Mouse (Mus musculus) hindbrain, embryonic 12.5 days (tissue): Measurements from ENCODE around the gene Rhoh. TPM values are rescaled to one million over a fixed set of nuclear protein-coding genes. Genes with fewer than 3 reads are reported as not detected.

Experiments used
- polyA plus RNA-seq: library from polyadenylated mRNA; unstranded; fragments of >200 nt; fragmentation: Nextera tagmentation; extraction: Ambion mirVana; gene quantifications from 2 replicates; pipeline ENCODE4 v1.2.1, GENCODE M21; 2016

The Rhoh gene
- polyA plus RNA-seq, 1 experiment from 2014 or later: 0.39 TPM

Other genes with a start within 250 kb of the Rhoh start
- gene Pds5a, start 162.9 kb upstream of the Rhoh start, polyA plus RNA-seq: 102 and 109 TPM in 2 replicates
- gene N4bp2, start 97.7 kb upstream of the Rhoh start, polyA plus RNA-seq: 37.4 and 41.6 TPM in 2 replicates
- gene Chrna9, start 73.7 kb downstream of the Rhoh start, polyA plus RNA-seq: 0.18 and 0.19 TPM in 2 replicates
- 0.18 TPM in 1 of 2 replicates, not detected in the other for gene 9130230L23Rik, start 143.1 kb downstream of the Rhoh start, polyA plus RNA-seq